Mouse (Mus musculus) heart, adult 9 months (tissue): ENCODE results near the gene Rfesd.

ENCODE experiments used
- DNase-seq, 2 experiments: peaks; one replicate each; pipeline ENCODE4 v3.0.0; 2022; ENCODE audit warnings: low spot score in 2 of 2

Rfesd gene

DNA sequence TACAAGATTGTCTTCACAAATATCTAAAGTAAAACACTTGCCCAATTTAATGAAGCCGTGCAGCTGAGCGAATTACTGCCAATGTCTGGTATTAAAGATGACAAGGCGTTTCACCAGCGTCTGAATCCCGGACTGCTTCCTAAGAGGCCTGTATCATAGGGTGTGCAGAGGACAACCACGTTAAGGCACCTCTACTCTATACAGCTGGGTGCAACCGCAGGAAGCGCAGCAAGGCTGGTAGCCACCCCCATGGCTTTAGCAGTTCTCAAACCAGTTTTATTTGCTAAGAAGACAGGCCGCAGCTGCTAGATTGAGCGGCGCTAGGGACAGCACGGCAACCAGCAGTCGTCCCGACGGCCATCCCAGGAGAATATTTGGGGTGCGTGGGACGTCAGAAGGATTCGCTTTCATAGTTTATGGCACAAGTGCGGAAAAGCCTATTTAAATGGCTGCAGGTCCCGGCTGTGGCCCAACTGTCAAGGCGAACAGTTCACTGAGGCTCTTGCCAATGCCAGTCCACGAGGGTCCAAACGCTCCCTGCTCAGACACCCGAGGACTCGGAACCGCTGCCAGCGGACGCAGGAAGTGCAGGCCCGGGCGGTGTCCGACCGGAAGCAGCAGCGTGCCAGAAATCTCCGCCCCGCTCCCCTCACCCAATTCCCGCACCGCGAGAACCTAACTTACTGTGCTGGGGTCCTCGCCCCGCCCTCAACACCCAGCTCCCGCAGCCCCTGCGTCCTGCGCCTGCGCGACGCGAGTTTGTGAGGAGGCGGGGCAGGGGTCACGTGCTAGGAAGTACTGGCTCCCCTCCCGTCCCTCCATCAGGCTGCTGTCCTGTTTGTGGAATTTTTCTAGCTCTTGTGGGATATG lies at the start of gene Rfesd:
Gene Rfesd, minus strand, starts transcription at position 746 of the 870 bp plus-strand sequence.
- peak; percentile 98 to 99 for DNase-seq

DNA sequence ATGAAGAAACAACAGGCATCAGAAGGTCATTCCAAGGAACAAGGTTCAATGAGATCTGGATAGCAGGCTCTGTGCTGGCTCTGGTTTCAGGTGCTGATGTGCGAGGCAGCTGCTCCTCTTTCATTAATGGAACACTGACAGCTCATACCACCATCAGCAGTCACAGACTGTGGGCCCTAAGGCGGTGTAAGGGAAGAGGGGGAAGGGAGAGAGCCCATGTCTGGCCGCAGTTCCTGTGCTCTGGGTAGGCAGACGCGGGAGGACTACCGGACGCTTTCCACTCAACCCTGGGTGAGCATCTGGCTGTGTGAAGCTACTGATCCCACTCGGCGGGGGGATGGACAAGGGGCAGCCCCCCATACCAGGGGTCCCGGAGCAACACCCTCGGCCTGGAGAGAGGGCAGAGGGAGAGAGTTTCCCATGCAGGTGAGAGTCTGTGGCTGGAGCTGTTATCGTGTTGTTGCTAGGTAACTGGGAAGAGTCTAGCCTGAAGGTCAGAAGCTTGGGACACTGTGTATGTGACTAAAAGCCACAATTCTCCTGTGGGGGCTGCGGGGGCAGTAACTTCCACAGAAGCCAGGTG lies 45.9 kb upstream of the Rfesd start:
- no peak for DNase-seq

GRCm38 (mm10) chr13:76063548-76063947 lies 45.0 kb upstream of the Rfesd start:
- no peak for DNase-seq

DNA sequence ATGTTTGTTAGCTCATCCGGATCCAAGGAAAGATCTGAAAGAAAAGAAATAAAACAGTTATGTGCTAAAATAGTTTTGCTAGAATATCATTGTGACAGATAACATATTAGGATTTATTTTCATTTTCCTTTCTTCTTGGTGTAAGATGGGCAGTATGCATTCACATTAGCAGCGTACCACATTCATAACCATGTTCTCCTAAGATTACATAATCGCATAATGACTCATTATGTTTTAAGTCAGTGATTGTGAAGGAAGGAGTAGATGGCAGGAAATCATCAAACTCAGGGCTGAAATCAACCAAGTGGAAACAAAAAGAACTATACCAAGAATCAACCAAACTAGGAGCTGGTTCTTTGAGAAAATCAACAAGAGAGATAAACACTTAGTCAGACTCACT lies 44.0 kb upstream of the Rfesd start:
- DNase-seq, result no peak

- DNase-seq, result no peak
These were observed 43.6 kb upstream of the Rfesd start for GRCm38 (mm10) chr13:76062126-76062525.

- DNase-seq, result no peak
These were observed 41.1 kb upstream of the Rfesd start for GRCm38 (mm10) chr13:76059591-76059990.

DNA sequence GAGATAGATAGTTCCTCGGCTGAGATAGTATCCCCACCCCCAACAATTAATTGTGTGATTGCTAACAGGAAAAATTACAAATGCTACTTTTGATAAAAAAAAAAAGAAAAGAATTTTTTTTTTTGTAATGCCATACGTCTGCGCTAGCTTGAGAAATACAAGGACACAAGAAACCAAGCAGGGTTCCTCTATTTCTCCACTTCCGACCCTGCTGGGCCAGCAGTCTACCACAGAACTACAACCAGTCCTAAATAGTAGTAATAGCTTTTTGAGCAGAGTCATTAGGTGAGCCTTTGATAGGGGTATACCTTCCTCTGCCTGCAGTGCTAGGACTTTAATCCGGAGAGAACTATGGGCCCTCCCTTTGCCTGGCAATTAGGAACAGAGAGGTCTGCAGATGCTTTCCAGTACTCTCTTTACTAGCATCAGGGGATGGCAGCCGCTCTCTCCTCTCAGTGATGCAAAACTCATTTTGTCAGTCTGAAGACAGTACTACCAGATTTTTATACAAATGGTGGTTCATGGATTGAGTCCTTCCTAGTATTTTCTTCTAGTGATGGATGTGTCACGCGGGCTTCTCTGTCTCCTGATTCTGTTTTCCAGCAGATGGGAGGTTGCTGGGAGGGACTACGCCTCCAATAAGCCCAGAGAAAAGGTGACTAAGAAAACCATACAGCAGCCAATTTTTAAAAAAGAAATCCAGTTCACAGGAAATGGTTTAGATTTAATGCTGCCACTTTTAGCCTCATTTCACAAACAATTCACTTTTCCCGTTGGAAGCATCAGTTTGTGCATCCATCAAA lies 38.9 kb upstream of the Rfesd start:
- DNase-seq, result no peak

DNA sequence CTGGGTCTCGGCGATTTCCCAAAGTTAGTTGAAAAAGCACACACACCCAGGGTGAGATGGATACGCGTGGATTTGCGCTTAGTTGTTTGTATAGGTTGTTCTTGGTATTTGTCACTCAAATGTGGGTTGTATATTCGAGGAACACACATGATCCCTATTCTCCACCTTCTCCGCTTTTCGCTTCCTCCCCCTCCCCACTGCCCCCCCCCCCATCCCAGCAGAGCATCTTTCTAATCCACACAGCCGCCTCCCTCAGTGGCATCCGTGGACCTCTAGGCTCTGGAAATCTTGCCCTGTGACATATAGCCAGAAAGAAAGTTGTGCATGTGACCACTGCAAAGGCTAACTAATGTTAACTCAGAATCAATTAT lies 38.4 kb upstream of the Rfesd start, which contains the start of gene Gpr150:
Gene Gpr150, minus strand, starts transcription at position 101 of the 371 bp plus-strand sequence.
- DNase-seq, result no peak

GRCm38 (mm10) chr13:76056261-76056724 lies 37.8 kb upstream of the Rfesd start:
- DNase-seq, result peak; percentile 37 to 43

DNA sequence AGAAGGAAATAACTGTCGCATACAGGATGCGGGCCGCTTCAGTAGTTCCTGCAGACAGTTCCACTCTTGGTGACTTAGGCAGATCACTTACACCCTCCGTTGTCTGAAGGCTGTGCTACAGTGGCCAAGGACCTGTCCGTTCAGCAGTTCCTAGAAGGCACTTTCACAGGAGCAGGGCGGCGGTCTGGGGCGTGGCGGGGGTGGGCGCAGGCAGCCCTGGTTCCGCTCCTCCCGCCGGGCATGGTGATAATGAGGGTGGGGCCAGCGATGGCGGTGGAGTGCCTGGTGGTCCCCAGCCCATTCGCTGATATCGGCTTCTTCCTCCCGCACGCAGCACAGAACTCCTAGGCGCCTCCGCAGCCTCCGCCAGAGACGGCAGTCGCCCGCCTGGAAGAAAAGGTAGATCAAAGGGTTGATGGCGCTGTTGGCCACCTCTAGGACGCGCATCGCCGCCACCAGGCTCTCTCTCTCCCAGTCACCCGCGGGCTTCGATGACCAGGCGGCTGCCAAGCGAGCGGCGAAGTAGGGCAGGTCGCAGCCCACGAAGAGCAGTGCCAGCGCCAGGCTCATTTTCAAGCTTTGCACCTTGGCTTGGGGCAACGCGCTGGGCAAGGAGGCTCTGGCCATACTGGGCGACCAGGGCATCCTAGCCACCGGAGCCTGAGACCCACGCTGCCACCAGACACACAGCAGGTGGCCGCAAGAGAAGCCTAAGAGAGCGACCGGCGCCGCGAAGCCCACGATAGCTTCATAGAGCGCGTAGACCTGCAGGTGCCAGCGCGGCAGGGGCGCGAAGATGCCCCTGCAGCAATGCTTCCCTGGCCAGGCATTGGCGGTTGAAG lies 37.1 kb upstream of the Rfesd start:
- peak; percentile 3 to 27 for DNase-seq

DNA sequence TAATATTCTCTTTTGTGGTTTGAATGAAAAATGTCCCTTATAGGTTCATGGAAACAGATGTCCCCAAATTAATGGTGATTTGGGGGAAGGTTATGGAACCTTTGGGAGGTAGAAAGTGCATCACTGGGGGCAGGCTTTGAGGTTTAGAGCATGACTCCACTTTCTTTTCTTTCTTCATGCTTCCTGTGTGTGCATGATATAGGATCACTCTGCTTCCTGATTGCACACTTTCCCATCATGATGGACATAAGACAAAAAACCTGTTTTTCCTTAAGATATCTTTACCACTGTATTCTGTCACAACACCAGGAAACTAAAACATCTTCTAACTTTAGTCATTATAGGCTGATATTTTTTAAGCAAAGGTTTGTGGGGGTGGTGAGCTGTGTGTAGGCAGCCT lies 26.5 kb upstream of the Rfesd start:
- DNase-seq, result no peak

- DNase-seq, result no peak
These were observed 23.9 kb upstream of the Rfesd start for GRCm38 (mm10) chr13:76042455-76042854.

DNA sequence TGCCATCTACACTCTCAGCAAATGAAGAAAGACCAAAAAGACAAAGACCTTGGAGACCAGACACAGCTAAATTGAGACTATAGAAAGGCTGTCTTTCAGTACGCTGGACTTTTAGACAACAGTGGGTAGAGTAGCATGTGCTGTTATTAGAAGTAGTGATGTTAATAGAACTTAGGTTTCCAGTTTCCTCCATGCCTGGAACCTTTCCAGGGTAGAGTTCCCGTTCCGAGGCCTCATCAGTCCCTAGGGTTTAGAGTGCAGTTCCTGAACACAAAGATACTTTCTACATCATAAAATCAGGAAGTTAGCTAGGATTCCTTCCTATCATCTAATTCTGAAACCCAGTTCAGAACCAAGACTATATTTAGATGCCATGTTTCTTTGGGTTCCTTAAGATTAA lies 6.1 kb upstream of the Rfesd start:
- peak; percentile 47 to 53 for DNase-seq

DNA sequence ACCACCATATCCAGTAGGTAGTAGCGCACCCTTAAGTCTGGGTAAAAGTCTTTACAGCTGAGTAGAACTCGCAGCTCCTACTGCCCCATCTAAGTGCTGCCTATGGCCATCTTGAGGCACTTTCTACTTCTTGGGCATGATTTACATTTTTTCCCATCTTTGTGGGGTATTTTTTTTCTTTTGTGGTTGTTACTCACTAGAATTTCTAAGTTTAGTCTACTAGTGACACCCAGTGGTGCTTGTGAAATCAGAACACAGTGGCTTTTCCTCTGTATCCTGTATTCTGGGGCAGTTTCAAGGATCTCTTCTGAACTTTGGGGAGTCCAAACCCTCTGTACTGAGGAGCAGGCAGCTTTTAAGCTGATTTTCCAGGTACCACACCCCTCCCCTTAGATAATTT lies 3.3 kb upstream of the Rfesd start:
- no peak for DNase-seq

- peak in 1 of 2 experiments; percentile 8 for DNase-seq
These were observed 403 bp upstream of the Rfesd start for GRCm38 (mm10) chr13:76018844-76019400.

DNA sequence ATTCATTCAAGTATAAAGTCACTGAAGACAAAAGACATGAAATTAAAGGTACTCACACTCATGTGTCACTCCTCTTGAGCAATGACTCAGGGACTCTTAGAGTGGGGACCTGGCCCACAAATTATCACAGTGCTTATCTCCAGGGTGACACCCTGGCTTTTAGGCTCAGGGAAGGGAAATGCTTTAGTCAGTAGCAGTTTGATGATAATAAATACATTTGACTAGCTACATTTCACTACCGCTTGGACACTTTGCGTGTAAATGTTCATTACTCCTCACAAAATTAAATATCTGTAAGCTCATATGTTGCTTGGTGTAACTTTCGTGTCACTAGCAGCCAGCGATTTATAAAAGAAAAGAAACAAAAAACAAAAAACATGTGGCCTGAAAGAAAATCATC lies 1.1 kb downstream of the Rfesd start:
- peak in 1 of 2 experiments; percentile 6 for DNase-seq

DNA sequence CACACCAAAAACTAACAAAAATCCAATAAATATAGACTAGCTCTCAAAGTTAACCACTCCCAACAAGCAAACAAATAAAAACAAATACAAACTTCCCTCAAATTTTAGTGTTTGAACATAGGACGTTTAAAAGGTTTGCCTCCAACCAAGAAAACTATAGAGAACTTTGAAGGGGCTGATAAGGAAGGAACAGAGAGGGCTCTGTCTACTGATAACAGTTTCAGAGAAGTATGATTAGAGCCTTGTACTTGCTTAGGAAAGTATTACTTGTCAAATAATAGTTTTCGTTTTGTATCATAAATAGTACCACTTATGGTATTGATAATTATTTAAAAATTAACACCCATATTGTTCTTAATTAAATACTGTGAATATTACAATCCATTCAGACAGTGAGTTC lies 4.0 kb downstream of the Rfesd start:
- no peak for DNase-seq

DNA sequence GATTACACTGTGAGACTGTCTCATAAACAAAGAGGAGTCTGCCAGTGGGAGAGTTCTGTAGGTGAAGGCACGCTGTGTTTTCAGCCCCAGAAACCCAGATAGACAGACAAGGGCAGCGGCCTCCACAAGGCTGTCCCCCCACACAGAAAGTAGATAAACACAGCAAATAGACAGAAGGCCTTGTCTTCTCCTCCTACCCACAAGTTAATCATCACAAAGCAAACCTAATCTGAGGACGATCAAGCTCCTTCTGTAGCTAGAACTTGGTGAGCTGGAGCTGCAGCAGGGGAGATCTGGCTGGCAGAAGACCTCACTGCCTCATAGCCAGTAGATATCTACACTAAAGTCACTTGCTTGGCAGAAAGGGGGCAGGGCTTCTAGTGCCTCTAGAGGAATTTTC lies 15.2 kb downstream of the Rfesd start:
- DNase-seq, result no peak

DNA sequence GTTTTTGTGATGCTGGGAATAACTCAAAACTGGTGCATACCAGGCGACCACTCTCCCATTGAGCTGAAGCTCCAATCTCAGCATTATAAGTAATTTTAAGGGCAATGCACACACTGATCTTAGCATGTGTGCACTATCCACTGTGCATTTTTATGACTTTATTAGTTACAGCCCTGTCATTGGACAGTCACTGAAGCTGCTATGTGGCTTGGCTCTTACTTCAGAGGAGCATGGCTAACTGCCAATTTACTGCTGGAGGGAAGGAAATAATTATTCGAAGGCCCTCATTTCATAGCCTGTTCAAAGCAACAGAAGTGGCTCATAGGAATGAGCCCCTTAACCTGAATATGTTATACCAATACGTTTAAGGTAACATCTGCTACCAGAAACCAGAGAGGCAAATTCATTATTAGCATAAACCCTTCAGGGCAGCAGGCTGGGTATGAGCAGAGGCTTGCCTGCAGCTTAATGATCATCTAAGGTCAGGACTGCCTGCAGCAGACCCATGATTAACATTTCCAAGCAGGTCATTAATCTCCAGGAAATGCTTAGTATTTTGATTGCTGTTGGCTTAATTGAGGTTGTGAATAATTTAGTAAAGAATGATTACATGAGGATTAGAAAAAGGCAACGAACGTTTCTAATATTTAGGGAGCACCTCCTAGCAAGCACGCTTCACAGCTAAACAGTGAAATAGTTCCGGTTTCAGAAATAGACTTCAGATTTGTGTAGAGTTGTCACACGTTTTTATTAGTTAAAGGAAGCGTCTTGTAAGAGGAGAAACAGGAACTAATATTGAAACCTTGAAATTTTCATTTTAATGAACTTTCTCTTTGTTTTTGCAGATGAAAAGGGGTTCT lies 26.1 kb downstream of the Rfesd start:
- peak; percentile 7 to 14 for DNase-seq

DNA sequence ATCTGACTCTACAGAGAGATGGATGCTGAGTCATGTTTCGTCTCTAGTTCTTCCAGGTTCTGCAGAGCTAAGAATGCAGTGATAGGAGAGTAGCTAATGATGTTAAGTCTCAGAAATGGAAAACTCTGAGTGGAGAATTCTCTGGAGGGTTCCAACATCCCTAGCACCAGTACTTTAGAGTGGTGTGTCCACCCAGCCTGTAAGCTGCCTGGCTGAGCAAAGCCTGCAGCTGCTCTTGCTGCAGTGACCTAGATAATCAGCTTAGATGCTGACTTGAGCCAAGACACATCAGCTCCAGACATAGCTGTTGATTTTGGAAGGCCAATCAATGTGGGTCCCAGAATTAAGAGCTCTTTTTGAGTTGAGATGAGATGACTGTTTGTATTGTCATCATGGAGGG lies 30.4 kb downstream of the Rfesd start:
- DNase-seq, result peak; percentile 53 to 78
